Mouse (Mus musculus) lung, adult 2 months (tissue): ENCODE measurements around the gene Adgrf4.

Source experiments
- CTCF ChIP-seq: fragments of 200-500 bp; IDR thresholded peaks from 2 replicates; pipeline ENCODE4 v1.5.1; 2011; ENCODE audit warnings: mild to moderate bottlenecking, low read length, control low read depth; ENCODE audit not compliant: insufficient read depth
- POLR2A ChIP-seq: fragments of 200-500 bp; IDR thresholded peaks from 2 replicates; pipeline ENCODE4 v1.6.1; 2011; ENCODE audit warnings: low read depth, mild to moderate bottlenecking, control low read depth, low read length, borderline replicate concordance; ENCODE audit errors: extremely low read depth

GRCm38 (mm10) chr17:42705611-42706010 lies 13.5 kb upstream of the Adgrf4 start:
- TF ChIP-seq CTCF (no peak), POLR2A (no peak)
